Mouse (Mus musculus): ENCODE data around the gene Rtn4.

DNA sequence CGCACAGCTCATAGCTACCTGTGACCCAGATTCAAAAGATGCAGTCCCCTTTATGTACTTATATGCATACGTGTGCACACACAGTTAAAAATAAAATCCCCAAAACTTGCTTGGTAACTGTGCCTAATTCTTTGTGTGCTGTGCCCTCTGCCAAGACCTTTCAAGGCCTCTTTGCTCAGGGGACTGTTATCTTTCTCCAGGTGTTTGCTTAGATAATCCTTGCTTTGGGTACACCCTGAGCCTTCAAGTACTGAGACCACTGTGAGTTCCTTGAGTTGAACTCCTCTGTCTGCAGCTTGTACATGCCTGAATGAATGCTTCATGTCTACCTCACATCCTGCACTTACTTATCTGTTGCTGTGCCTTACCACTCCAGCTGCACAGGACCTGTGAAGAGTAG lies 32.0 kb upstream of the Rtn4 start:
- TF ChIP-seq CTCF (IDR thresholded peaks at IDR 0.05; ENCODE audit: low read depth, low read length) (no peak), GATA1 (IDR thresholded peaks at IDR 0.05; ENCODE audit: borderline replicate concordance, low read length) (no peak), TAL1 (conservative IDR thresholded peaks at IDR 0.05; ENCODE audit: low read depth, low read length) (no peak)

Measured in G1E (cell line).